Mouse (Mus musculus): ENCODE results near the gene Lrch3.
A peak's percentile ranks its signal among the peaks of the same experiment; 100 is the strongest.
"Not testable (repeated sequence)": the region's sequence is repeated elsewhere in the genome, so short reads cannot be mapped to it uniquely, and the experiment has no call there.

Gene Lrch3

DNA sequence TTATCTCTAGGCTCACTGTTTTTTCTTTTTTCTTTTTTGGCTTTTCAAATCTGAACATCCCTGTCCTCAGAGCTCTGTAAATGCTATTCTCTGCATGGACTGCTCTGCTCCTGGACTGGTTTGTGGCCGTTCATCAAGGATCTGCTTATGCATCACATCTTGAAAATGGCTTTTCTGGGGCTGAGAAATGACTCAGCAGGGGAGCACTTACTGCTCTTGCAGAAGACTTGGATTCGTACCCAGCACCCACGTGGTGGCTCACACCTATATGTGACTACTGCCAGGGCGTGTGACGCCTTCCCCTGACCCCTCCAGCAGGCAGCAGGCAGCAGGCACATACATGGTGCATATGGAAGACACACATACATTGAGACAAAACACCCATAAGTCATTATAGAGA, 78.3 kb downstream of the Lrch3 start:
- DNase-seq (ENCODE audit: low read depth) = no peak

DNA sequence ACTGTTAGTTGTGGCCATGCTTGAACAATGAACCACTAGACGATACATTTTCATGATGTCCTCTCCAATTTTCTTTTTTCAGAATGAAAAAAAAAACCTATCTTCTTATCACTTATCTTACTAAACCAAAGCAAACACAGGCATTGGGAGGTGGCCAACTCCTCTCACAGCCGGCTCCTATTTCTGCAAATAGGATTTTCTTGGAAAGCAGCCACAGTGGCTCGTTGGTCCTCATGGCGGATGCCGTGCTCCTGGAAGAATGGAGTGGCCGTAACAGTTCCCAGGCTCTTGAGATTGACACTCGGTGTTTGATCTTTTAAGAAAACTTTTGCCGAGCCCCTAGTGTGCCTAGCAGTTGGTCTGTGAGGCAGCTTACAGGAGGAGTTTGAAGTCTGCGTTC, 91.3 kb downstream of the Lrch3 start:
- DNase-seq (ENCODE audit: low read depth) = no peak

GRCm38 (mm10) chr16:33006888-33007287, 93.0 kb downstream of the Lrch3 start:
- no peak for DNase-seq (ENCODE audit: low read depth)

DNA sequence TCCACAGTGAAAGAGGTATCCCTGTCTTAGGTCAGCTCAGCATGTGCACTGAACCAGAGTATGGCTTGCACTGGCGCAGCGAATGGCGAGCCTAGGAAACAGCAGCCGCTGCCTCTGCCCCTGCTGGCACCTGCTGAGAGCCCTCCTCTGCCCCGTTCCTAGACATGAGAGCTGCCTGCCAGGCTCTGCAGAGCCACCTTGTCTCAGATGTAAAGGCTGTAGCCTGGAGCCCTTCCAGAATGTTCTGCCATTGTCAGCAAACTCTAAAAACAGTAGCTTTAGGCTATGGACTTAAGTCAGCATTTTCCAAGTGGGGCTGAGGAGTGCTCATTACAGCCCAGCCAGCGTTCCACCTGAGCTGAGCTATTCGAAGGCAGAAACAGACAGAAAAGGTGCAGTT, 93.5 kb downstream of the Lrch3 start:
- no peak for DNase-seq (ENCODE audit: low read depth)

DNA sequence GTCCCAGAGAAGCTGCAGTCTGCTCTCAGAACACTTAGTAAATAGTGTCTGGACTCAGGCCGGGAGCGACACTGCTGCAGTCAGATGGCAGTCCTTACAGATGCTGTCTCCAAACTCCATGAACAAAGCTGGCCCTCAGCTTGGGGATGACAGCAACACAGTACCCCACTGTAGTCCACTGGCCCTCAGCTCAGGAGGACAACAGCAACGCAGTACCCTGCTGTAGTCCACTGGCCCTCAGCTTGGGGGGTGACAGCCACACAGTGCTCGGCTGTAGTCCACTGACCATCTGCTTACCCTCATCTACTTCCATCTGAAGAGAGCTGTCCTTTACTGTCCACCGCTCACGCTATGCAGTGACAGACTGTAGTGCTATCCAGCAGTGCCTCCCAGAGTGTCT, 96.3 kb downstream of the Lrch3 start:
- no peak for DNase-seq (ENCODE audit: low read depth)

DNA sequence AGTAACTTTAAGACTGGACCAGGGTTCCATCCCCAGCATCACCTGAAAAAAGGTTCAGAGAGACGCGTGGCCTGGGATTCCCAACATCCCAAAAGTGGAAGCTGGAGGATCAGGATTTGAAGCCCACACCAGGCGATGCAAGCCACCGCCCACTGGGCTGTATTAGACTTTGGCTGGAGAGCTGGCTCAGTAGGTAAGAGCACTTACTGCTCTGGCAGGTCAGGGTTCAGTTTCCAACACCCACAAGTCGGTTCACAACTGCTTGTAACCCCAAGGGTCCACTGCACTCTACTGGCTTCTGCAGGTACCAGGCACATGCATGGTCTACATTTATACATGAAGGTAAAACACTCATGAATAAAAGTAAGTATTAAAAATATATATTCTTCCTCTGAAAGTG, 99.9 kb downstream of the Lrch3 start:
- DNase-seq (ENCODE audit: low read depth) = no peak

- DNase-seq (ENCODE audit: low read depth) = no peak
These were observed 101.0 kb downstream of the Lrch3 start for GRCm38 (mm10) chr16:33014921-33015320.

- no peak for DNase-seq (ENCODE audit: low read depth)
These were observed 101.6 kb downstream of the Lrch3 start for GRCm38 (mm10) chr16:33015396-33015907.

DNA sequence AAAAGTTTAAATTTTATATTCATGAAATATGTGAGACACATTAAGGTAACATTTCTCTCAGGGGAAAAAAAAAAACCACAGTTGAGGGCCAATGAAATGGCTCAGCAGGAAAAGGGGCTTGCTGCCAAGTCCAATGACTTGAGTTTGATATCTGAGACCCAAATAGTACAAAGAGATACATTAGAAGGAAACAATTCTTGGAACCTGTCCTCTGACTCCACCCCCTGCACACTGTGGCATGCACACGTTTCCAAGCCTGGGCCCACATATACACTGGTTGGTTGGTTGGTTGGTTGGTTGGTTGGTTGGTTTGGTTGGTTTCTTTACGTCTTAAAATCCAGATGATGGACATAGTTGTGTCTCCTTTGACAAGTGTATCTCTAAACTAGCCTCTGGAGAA, 102.1 kb downstream of the Lrch3 start:
- DNase-seq (ENCODE audit: low read depth) = no peak

- no peak for DNase-seq (ENCODE audit: low read depth)
These were observed 103.9 kb downstream of the Lrch3 start for GRCm38 (mm10) chr16:33017677-33018349.

- no peak for DNase-seq (ENCODE audit: low read depth)
These were observed 105.3 kb downstream of the Lrch3 start for GRCm38 (mm10) chr16:33019117-33019770.

DNA sequence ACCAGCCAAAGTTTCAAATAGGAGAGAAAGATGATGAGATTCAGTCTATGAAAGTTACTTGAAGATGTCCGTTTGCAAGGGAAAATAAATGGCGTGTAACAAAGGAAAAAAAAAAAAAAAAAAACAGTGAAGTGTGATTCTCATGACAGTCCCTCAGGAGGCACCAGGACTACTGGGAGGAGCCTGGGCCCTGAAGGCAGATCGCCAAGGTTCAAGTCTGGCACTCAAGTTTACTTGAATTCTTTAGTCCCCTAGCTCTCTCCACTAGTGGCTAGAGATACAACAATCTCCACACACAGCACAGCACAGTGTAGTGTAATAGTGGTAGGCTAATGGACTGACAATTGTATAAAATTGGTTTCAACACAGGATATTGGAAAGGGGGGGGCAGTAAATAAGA, 107.5 kb downstream of the Lrch3 start:
- DNase-seq (ENCODE audit: low read depth) = no peak

- DNase-seq (ENCODE audit: low read depth) = peak; percentile 86
These were observed 109.8 kb downstream of the Lrch3 start for GRCm38 (mm10) chr16:33023750-33024149.

GRCm38 (mm10) chr16:33024456-33025104, 110.7 kb downstream of the Lrch3 start:
- no peak for DNase-seq (ENCODE audit: low read depth)

DNA sequence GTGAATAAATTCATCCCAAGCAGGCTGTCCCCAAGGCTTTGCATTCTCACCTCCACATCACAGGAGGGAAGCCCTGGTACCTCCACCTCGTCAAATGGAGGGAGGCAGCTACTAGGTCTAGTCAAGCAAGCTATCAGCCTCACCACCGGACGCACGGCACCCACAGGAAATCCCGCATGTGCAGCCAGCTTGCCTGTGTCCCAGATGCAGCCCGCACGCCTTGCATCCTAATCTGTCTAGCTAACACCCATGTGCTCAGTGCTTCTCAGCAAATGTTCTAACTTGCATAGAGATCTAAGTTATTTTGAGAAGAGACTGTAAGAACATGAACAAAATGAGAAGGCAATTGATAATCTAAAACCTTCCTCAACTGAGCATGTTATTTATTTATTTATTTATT, 112.5 kb downstream of the Lrch3 start:
- DNase-seq (ENCODE audit: low read depth) = no peak

DNA sequence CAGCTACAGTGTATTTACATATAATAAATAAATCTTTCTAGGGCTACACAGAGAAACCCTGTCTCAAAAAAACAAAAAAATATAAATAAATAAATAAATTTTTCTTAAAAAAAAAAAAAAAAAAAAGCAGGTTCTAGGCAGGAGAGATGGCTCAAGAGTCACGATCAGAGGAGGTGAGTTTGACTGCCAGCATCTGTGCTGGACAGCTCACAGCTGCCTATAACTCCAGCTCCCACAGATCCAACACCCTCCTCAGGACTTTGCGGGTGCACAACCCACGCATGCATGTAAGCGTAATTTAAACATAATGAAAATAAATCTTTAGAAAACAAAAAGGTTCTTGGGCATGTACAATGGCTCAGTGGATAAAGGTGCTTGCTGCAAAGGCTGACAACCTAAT, 122.1 kb downstream of the Lrch3 start:
- DNase-seq (ENCODE audit: low read depth) = no peak

DNA sequence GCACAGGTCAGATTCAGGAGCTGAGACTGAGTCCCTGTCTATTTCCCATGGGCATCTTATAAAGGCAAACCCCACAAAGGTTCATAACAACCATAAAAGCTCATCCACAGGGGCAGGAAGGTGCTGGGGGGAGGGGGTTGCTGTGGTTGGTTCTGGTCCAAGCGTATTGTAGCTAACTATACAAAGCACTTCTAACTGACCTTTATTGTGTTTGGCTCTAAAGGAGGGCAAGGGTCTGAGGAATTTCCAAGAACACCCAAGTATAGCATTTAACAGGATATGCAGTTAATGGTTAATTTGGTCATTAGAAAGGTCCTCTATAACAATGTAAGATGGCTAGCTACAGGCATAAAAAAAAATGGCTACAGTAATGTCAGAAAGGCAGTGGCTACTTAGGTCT, 128.8 kb downstream of the Lrch3 start:
- no peak for DNase-seq (ENCODE audit: low read depth)

- DNase-seq (ENCODE audit: low read depth) = peak; percentile 93
These were observed 129.4 kb downstream of the Lrch3 start for GRCm38 (mm10) chr16:33043268-33043667.

DNA sequence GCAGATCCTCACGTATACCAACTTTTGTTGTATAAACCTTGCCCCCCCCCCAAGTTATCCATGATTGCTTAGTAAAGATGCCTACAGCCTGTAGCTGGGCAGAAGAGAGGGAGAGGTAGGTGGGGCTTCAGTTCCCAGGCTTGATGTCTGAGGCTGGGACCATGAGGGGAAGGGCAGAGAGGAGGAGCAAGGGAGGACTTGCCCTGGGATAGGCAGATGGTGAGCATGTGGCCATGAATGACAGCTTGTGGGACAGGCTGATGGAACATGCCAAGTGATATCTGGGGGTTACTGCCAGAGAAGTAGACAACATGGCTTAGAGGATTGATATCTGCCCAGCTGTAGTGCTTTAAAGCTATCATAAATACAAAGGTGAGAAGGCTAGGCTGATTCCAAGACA, 134.1 kb downstream of the Lrch3 start:
- DNase-seq (ENCODE audit: low read depth) = no peak

DNA sequence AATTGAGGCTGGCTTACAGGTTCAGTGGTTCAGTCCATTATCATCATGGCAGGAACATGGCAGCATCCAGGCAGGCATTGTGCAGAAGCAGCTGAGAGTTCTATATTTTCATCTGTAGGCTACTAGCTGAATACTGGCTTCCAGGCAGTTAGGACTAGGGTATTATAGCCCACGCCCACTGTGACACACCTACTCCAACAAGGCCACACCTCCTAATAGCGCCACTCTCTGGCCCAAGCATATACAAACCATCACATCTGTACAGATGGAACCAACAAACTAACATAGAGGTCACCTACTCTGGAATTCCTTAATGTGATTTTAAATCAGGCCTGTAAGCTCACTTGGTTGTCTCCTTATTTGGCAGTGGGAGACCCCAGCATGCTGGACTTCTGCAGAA, 134.8 kb downstream of the Lrch3 start:
- no peak for DNase-seq (ENCODE audit: low read depth)

GRCm38 (mm10) chr16:33049809-33050208, 135.9 kb downstream of the Lrch3 start:
- no peak for DNase-seq (ENCODE audit: low read depth)

GRCm38 (mm10) chr16:33053141-33053540, 139.2 kb downstream of the Lrch3 start:
- no peak for DNase-seq (ENCODE audit: low read depth)

GRCm38 (mm10) chr16:33054927-33055326, 141.0 kb downstream of the Lrch3 start:
- DNase-seq (ENCODE audit: low read depth) = not testable (repeated sequence)
